Mouse (Mus musculus) MEL (cell line): Measurements from ENCODE around the gene a. TPM values are rescaled to one million over a fixed set of nuclear protein-coding genes. Genes with fewer than 3 reads are reported as not detected.

Source experiments
- DNase-seq: peaks from one replicate; pipeline ENCODE4 v3.0.0; 2011; ENCODE audit warnings: low read depth, low spot score
- H3K27ac ChIP-seq: 2 replicates; pipeline ENCODE4 v1.5.1; 2012; ENCODE audit warnings: low read depth, mild to moderate bottlenecking, control low read depth, low read length, moderate library complexity; ENCODE audit not compliant: control insufficient read depth
- H3K27me3 ChIP-seq, 2 experiments: fragments of 150-350 bp in 1 of 2; sonication (generic) in 1 of 2; 2 replicates each; pipeline ENCODE4 v1.6.1; 2012; ENCODE audit warnings: low read length in 2 of 2, mild to moderate bottlenecking in 2 of 2, improper control_type of control experiment in 1 of 2, moderate library complexity in 1 of 2; ENCODE audit not compliant: insufficient read depth in 2 of 2, control insufficient read depth in 1 of 2
- H3K36me3 ChIP-seq, 2 experiments: 2 replicates each; pipeline ENCODE4 v1.6.1; 2012 to 2014; ENCODE audit warnings: low read length in 2 of 2, improper control_type of control experiment in 1 of 2, inconsistent platforms in 1 of 2, mild to moderate bottlenecking in 1 of 2; ENCODE audit not compliant: insufficient read depth in 2 of 2, control insufficient read depth in 1 of 2
- H3K4me1 ChIP-seq, 2 experiments: fragments of 150-350 bp in 1 of 2; sonication (generic) in 1 of 2; 2 replicates each; pipeline ENCODE4 v1.6.1; 2012; ENCODE audit warnings: low read length in 2 of 2, improper control_type of control experiment in 1 of 2, mild to moderate bottlenecking in 1 of 2; ENCODE audit not compliant: insufficient read depth in 2 of 2, control insufficient read depth in 1 of 2
- H3K4me3 ChIP-seq, 2 experiments: fragments of 150-350 bp in 1 of 2; sonication (generic) in 1 of 2; 2 replicates each; pipeline ENCODE4 v1.5.1; 2012; ENCODE audit warnings: low read depth in 2 of 2, low read length in 2 of 2, mild to moderate bottlenecking in 2 of 2, moderate library complexity in 2 of 2, control low read depth in 1 of 2, improper control_type of control experiment in 1 of 2; ENCODE audit not compliant: control insufficient read depth in 1 of 2, insufficient read depth in 1 of 2
- H3K79me2 ChIP-seq: 2 replicates; pipeline ENCODE4 v1.6.1; 2012; ENCODE audit warnings: mild to moderate bottlenecking, low read length, moderate library complexity; ENCODE audit not compliant: control insufficient read depth, poor library complexity, insufficient read depth
- H3K9ac ChIP-seq: 2 replicates; pipeline ENCODE4 v1.6.1; 2012; ENCODE audit warnings: low read depth, mild to moderate bottlenecking, control low read depth, low read length, moderate library complexity; ENCODE audit not compliant: control insufficient read depth, poor library complexity, severe bottlenecking
- H3K9me3 ChIP-seq: fragments of 150-350 bp; sonication (generic); replicated peaks from 2 replicates; pipeline ENCODE4 v1.6.1; 2012; ENCODE audit warnings: mild to moderate bottlenecking, low read length, improper control_type of control experiment, moderate library complexity; ENCODE audit not compliant: insufficient read depth
- BHLHE40 ChIP-seq: IDR thresholded peaks from 2 replicates; pipeline ENCODE4 v1.6.1; 2012; ENCODE audit warnings: low read depth, mild to moderate bottlenecking, inconsistent platforms, low read length, improper control_type of control experiment, borderline replicate concordance
- CHD2 ChIP-seq: IDR thresholded peaks from 2 replicates; pipeline ENCODE4 v1.6.1; 2011; ENCODE audit warnings: low read length, improper control_type of control experiment
- CTCF ChIP-seq, 3 experiments: IDR thresholded peaks in 2 of 3; conservative IDR thresholded peaks in 1 of 3; 2 replicates each; pipeline ENCODE4 v1.5.1; 2011 to 2012; ENCODE audit warnings: low read length in 3 of 3, low read depth in 2 of 3, mild to moderate bottlenecking in 2 of 3, improper control_type of control experiment in 1 of 3, inconsistent platforms in 1 of 3, mixed read lengths in 1 of 3, moderate library complexity in 1 of 3; ENCODE audit not compliant: control insufficient read depth in 1 of 3, insufficient read depth in 1 of 3, poor library complexity in 1 of 3, severe bottlenecking in 1 of 3
- ETS1 ChIP-seq: IDR thresholded peaks from 2 replicates; pipeline ENCODE4 v1.6.1; 2012; ENCODE audit warnings: low read depth, mild to moderate bottlenecking, inconsistent platforms, low read length, improper control_type of control experiment, moderate library complexity
- MAFK ChIP-seq: IDR thresholded peaks from 2 replicates; pipeline ENCODE4 v1.6.1; 2011; ENCODE audit warnings: low read depth, mild to moderate bottlenecking, low read length, improper control_type of control experiment, borderline replicate concordance
- MAX ChIP-seq: IDR thresholded peaks from 2 replicates; pipeline ENCODE4 v1.6.1; 2011; ENCODE audit warnings: low read length, improper control_type of control experiment
- MEF2A ChIP-seq: IDR thresholded peaks from 2 replicates; pipeline ENCODE4 v1.6.1; 2014; ENCODE audit warnings: low read depth, mild to moderate bottlenecking, inconsistent platforms, low read length, improper control_type of control experiment; ENCODE audit not compliant: poor library complexity, insufficient replicate concordance, severe bottlenecking; ENCODE audit errors: extremely low read depth
- MXI1 ChIP-seq: IDR thresholded peaks from 2 replicates; pipeline ENCODE4 v1.6.1; 2011; ENCODE audit warnings: mild to moderate bottlenecking, low read depth, low read length, improper control_type of control experiment
- NELFE ChIP-seq: IDR thresholded peaks from 2 replicates; pipeline ENCODE4 v1.6.1; 2011; ENCODE audit warnings: low read depth, low read length, improper control_type of control experiment
- POLR2A ChIP-seq, 2 experiments: IDR thresholded peaks; 2 replicates each; pipeline ENCODE4 v1.6.1; 2011 to 2012; ENCODE audit warnings: low read length in 2 of 2, mild to moderate bottlenecking in 2 of 2, control low read depth in 1 of 2, improper control_type of control experiment in 1 of 2, low read depth in 1 of 2, moderate library complexity in 1 of 2; ENCODE audit not compliant: control insufficient read depth in 1 of 2, insufficient read depth in 1 of 2, poor library complexity in 1 of 2
- RAD21 ChIP-seq: IDR thresholded peaks from 2 replicates; pipeline ENCODE4 v1.6.1; 2011; ENCODE audit warnings: mild to moderate bottlenecking, low read depth, low read length, improper control_type of control experiment
- RCOR1 ChIP-seq: IDR thresholded peaks from 2 replicates; pipeline ENCODE4 v1.6.1; 2012; ENCODE audit warnings: low read depth, mild to moderate bottlenecking, inconsistent platforms, low read length, improper control_type of control experiment
- SMC3 ChIP-seq: IDR thresholded peaks from 2 replicates; pipeline ENCODE4 v1.6.1; 2011; ENCODE audit warnings: low read depth, low read length, improper control_type of control experiment
- TBP ChIP-seq: IDR thresholded peaks from 2 replicates; pipeline ENCODE4 v1.8.0; 2011; ENCODE audit warnings: low read depth, low read length, improper control_type of control experiment
- USF1 ChIP-seq: IDR thresholded peaks from 2 replicates; pipeline ENCODE4 v1.6.1; 2014; ENCODE audit warnings: low read depth, mild to moderate bottlenecking, inconsistent platforms, low read length, improper control_type of control experiment, moderate library complexity
- USF2 ChIP-seq, 2 experiments: IDR thresholded peaks; 2 replicates each; pipeline ENCODE4 v1.6.1; 2011 to 2012; ENCODE audit warnings: improper control_type of control experiment in 2 of 2, low read length in 2 of 2, borderline replicate concordance in 1 of 2, inconsistent platforms in 1 of 2, low read depth in 1 of 2, mild to moderate bottlenecking in 1 of 2; ENCODE audit not compliant: insufficient read depth in 1 of 2
- ZC3H11A ChIP-seq: IDR thresholded peaks from 2 replicates; pipeline ENCODE4 v1.6.1; 2012; ENCODE audit warnings: low read depth, mild to moderate bottlenecking, inconsistent platforms, low read length, improper control_type of control experiment
- ZNF384 ChIP-seq: IDR thresholded peaks from 2 replicates; pipeline ENCODE4 v1.6.1; 2012; ENCODE audit warnings: low read depth, mild to moderate bottlenecking, inconsistent platforms, low read length, improper control_type of control experiment
- polyA plus RNA-seq, 2 experiments: library from polyadenylated mRNA; stranded (reverse) in 1 of 2; unstranded in 1 of 2; fragments of >175 nt in 1 of 2; fragments of >200 nt in 1 of 2; gene quantifications; 2 replicates each; pipeline versions ENCODE4 v1.2.1 to v1.2.4; 2012; ENCODE audit warnings: low replicate concordance in 2 of 2, low read depth in 1 of 2; ENCODE audit not compliant: insufficient read length in 2 of 2, insufficient read depth in 1 of 2, missing spikeins in 1 of 2
- total RNA-seq: library from RNA; depleted of rRNA; stranded (reverse); fragments of 300-350 nt; gene quantifications from 2 replicates; pipeline ENCODE4 v1.2.3, GENCODE M21; 2012

a gene
- total and polyA plus RNA-seq, 3 experiments, result not detected

GRCm38 (mm10) chr2:154743915-154744314 is 47.3 kb upstream of the a start:
- no peaks in the 10 kb centered on the region for H3K9me3 ChIP-seq
- peaks cover 13 to 15% of the 10 kb centered on the region in 2 experiments for H3K27me3 ChIP-seq
- TF ChIP-seq BHLHE40 (no peak), RAD21 (no peak), RCOR1 (no peak), ZC3H11A (no peak), USF1 (no peak), MEF2A (no peak), MXI1 (no peak), MAFK (no peak), TBP (no peak), ETS1 (no peak), POLR2A (IDR thresholded peaks at IDR 0.05; ENCODE audit: control insufficient read depth in 1 of 2, insufficient read depth in 1 of 2, low read depth in 1 of 2, low read length in 2 of 2, poor library complexity in 1 of 2) (no peak), USF2 (IDR thresholded peaks at IDR 0.05; ENCODE audit: borderline replicate concordance in 1 of 2, insufficient read depth in 1 of 2, low read depth in 1 of 2, low read length in 2 of 2) (no peak), CHD2 (no peak), ZNF384 (no peak), SMC3 (no peak)
- no peak overlapping the region for H3K9ac ChIP-seq
- no peak overlapping the region for H3K27ac ChIP-seq
- DNase-seq, result no peak
- no peaks in the 10 kb centered on the region for H3K36me3 ChIP-seq
- no peak overlapping the region for H3K4me3 ChIP-seq
- H3K4me1 ChIP-seq, result no peaks in the 10 kb centered on the region
- no peaks in the 10 kb centered on the region for H3K79me2 ChIP-seq

- Histone ChIP-seq H3K9me3 (no peaks in the 10 kb centered on the region), H3K36me3 (no peaks in the 10 kb centered on the region), H3K79me2 (no peaks in the 10 kb centered on the region), H3K4me3 (no peak overlapping the region), H3K9ac (no peak overlapping the region), H3K27ac (no peak overlapping the region), H3K27me3 (peaks cover 5 to 6% of the 10 kb centered on the region in 2 experiments), H3K4me1 (no peaks in the 10 kb centered on the region; a peak in 1 of 4 replicates)
- peak; percentile 31 for DNase-seq
- TF ChIP-seq CTCF (IDR thresholded peaks at IDR 0.05 in 2 of 3, conservative IDR thresholded peaks at IDR 0.05 in 1 of 3; ENCODE audit: control insufficient read depth in 1 of 3, insufficient read depth in 1 of 3, low read depth in 2 of 3, low read length in 3 of 3, poor library complexity in 1 of 3, severe bottlenecking in 1 of 3), result peak; percentile 37 to 47 (median 46)
- TF ChIP-seq RAD21, result peak; percentile 28
- no peak for TF ChIP-seq MAX
- peak; percentile 26 for TF ChIP-seq SMC3
- no peak for TF ChIP-seq MAFK
- no peak for TF ChIP-seq NELFE
Observed at GRCm38 (mm10) chr2:154748383-154748782, 42.8 kb upstream of the a start.
